Mouse (Mus musculus) ovary, postnatal 14 days (tissue): ENCODE measurements around the gene Prrt4.
A peak's percentile ranks its signal among the peaks of the same experiment; 100 is the strongest.
"Not testable (repeated sequence)": the region's sequence is repeated elsewhere in the genome, so short reads cannot be mapped to it uniquely, and the experiment has no call there.

Experiments used
- DNase-seq: peaks from one replicate; pipeline ENCODE4 v3.0.0; 2022; ENCODE audit warnings: low spot score

Gene Prrt4

GRCm38 (mm10) chr6:29178888-29179658 is at the start of gene Prrt4:
Prrt4 (minus strand) TSS chr6:29179584.
- peak; percentile 37 for DNase-seq

DNA sequence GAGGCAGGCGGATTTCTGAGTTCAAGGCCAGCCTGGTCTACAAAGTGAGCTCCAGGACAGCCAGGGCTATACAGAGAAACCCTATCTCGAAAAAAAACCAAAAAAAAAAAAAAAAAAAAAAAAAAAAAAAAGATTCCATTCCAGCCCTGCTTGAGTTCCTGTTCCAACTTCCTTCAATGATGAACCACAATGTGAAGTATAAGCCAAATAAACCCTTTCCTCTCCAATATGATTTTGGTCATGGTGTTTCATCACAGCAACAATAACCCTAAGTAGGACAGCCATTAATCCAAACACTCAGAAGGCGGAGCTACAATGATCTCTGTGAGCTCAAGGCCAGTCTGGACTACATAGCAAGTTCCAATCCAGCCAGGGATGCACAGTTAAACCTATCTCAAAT is 38.3 kb upstream of the Prrt4 start:
- DNase-seq = not testable (repeated sequence)

GRCm38 (mm10) chr6:29215881-29216501 is 36.6 kb upstream of the Prrt4 start, which contains the start of gene Impdh1:
Impdh1 (minus strand) TSS chr6:29216364.
- peak; percentile 71 for DNase-seq

GRCm38 (mm10) chr6:29215181-29215580 is 35.8 kb upstream of the Prrt4 start:
- DNase-seq = no peak

GRCm38 (mm10) chr6:29214776-29215175 is 35.4 kb upstream of the Prrt4 start:
- no peak for DNase-seq

DNA sequence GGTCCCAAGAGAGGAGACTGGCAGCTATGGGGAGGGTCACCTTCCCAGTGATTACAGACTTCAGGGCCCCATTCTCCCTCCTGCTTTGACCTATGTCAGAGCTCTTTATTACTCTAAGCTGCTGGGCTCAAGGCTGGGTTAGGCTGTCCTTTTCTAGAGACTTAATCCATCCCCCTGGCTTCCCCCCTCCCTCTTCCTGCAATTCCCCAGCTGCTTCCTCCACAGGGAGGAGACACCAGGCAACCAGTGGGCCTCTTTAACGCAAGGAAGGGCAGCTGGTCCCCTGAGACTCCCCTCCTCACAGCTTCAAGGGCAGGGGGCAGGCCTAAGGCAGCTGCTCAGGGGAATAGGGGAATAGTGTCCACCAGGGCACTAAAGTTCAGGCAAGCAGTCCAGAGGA is 34.9 kb upstream of the Prrt4 start:
- no peak for DNase-seq

DNA sequence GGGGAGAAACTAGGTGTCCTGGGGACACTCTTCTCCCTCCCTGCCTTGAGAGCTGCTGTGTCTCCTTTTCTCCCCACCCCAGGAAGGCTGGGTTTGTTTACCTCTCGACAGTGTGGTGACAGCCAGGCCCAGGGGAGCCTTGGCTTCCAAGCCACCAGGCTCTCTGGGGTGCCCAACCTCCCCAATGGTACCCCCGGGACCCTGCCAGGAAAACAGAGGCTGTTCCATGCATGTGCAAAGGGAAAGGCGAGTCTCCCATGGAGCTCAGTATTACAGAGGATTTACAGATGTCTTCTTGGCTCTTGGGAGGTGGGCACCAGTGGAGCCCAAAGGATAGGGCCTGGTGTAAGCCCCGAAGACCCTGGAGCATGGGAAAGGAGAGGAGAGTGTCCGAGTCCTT is 34.1 kb upstream of the Prrt4 start:
- no peak for DNase-seq

DNA sequence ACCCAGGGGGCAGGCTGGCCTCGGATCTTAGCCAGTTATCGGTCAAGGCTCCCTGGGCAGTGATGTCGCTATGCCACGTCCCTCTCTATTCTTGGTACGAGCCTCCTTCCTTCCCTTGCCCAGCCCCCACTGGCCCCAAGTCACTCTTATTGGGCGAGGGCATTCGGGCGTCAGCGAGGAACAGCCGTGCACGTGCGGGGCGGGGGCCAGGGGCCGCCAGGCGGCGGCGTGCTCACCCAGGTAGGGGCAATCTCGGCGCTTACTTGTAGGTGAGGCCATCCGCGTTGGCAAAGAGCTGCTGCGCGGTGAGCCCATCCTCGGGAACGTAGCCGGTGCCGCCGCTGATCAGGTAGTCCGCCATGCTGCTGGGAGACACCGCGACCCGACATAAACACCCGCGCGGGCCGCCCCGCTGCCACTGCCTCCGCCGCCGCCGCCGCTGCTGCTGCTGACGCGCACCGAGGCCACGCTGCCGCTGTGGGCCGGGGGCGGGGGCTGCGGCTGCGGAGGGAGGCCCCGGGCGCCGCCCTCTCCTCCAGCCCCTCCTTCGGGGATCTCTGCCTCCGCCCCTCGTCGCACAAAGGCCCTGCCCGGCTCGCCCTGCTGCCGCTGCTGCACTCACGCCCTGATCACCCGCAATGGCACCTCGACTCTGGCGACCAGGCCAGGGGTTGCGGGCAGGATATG is 32.6 kb upstream of the Prrt4 start:
- peak; percentile 55 for DNase-seq

GRCm38 (mm10) chr6:29211146-29211545 is 31.8 kb upstream of the Prrt4 start:
- DNase-seq = no peak

- no peak for DNase-seq
Measured at GRCm38 (mm10) chr6:29210231-29210936, 31.0 kb upstream of the Prrt4 start.

DNA sequence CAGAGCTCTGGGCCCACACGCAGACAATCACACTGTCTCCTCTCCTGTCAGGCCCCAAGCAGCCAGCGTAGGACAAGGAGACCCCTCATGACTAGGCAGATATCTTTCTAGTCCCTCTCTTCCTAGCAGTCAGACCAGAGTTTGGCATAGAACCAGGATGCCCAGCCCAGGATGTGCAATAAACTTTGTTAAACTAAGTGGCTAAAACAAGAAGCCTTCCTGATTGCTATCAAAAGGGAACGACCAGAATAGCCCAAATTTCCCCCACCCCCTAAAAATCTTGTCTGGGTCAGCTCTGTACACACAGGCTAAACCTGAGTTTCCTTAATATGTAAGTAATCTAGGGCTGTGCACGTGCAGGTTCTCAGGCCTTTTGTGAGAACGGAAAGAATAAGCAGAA is 28.8 kb upstream of the Prrt4 start:
- no peak for DNase-seq

- DNase-seq = no peak
Measured at GRCm38 (mm10) chr6:29207017-29207416, 27.6 kb upstream of the Prrt4 start.

DNA sequence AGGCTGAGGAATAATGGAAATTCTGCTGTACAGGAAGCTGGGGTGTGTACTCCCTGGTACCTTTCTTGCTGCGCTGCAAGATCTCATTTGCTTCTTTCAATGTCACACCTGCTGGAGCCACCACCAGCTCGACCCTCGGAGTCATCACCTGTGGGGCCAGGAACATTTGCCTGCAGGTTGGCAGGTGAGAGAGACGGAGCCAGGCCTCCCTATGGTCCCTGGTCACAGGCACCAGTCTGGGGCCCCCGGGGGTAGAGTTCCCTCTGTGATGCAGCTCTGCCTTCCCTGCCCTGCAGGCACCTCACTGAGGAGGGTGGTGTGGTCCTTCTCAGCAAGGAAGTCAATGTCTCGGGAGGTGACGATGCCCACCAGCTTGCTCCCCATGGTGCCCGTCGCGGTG is 26.6 kb upstream of the Prrt4 start:
- no peak for DNase-seq

GRCm38 (mm10) chr6:29204932-29205614 is 25.7 kb upstream of the Prrt4 start:
- DNase-seq = peak; percentile 52

- no peak for DNase-seq
Measured at GRCm38 (mm10) chr6:29203861-29204585, 24.6 kb upstream of the Prrt4 start.

DNA sequence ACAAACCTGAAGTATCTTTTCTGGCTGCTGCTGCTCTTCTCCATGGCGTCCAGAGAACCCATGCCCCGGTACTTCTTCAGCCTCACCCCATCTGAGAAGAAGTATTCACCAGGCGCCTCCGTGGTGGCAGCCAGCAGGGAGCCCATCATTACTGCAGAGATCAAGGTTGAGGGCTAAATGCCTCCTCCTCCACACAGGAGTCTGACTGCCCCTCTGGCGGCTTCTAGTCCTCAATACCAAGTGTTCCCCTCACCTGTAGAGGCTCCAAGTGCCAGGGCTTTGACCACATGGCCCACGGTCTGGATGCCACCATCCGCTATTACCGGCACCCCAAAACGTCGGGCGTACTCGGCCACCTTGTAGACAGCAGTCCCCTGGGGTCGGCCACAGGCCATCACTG is 23.7 kb upstream of the Prrt4 start:
- DNase-seq = no peak

GRCm38 (mm10) chr6:29201988-29202387 is 22.6 kb upstream of the Prrt4 start:
- DNase-seq = no peak

- DNase-seq = no peak
Measured at GRCm38 (mm10) chr6:29201341-29201740, 22.0 kb upstream of the Prrt4 start.

DNA sequence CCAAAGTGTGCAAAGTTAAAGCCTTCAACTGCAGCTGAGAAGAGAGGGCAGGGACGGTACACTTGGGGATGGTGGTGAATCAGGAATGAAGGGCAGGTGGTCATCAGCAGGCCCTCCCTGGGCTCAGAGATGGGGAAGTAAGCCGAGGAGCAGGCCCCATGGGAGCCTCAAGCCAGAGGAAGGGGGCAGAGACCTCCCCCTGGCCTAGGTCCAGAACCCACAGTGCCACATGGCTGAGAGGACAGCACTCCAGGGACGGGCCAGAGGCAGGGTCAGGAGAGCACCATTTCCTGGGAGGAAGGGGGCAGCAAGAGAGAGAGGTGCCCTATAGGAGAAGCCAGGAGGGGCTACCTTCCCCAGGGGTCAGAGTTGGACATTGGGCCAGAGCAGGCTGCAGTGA is 21.1 kb upstream of the Prrt4 start:
- DNase-seq = no peak

- no peak for DNase-seq
Measured at GRCm38 (mm10) chr6:29199223-29199855, 20.0 kb upstream of the Prrt4 start.
